Comparison of ENCODE assay signal across 43 mouse cellular contexts in genomic region chr2:154169172-154169571, GRCm38 (mm10). TPM values are rescaled to one million over a fixed set of nuclear protein-coding genes. Genes with fewer than 3 reads are reported as not detected.
DNase-seq lines count a peak whose midpoint lies in the region; ATAC-seq and TF ChIP-seq lines count a peak whose summit lies in the region.
"Had no signal": no experiment of that assay in that cellular context is flagged by ENCODE, and none has a peak within 500 bp of the region (broad histone marks: within the 10 kb centered on the region; RNA-seq: fewer than 3 reads in every experiment).

No protein-coding gene starts in this region.

- DNase-seq in heart, adult 11 months: peak; percentile 14
- DNase-seq in heart, postnatal 36 days: no peak
- peak; percentile 44 for DNase-seq in lung, postnatal 0 days (ENCODE audit: low spot score)
- DNase-seq in lung, postnatal 10 days: no peak
- peak; percentile 27 for DNase-seq in kidney, postnatal 0 days (ENCODE audit: low spot score)
- peak; percentile 52 for DNase-seq in lung, postnatal 36 days
- no peak for DNase-seq in spleen, adult 12 weeks (ENCODE audit: low spot score)
- no peak for DNase-seq in midbrain, embryonic 10.5 days (ENCODE audit: low spot score)
- DNase-seq: adrenal gland, adult 2 months; cerebellum, adult 8-10 months; cerebellum, postnatal 25 days; gastrocnemius, postnatal 25 days; heart, adult 18-20 months; heart, postnatal 4 days; liver, postnatal 0 days; midbrain, embryonic 14.5 days; right cerebral cortex, postnatal 25 days; spleen, adult 18-20 months; thymus, adult 2 months; thymus, postnatal 36 days had no signal

- no peak for TF ChIP-seq EP300 in lung, postnatal 0 days (IDR thresholded peaks at IDR 0.05)

- no peak overlapping the region for H3K9ac ChIP-seq in lung, postnatal 0 days (replicated peaks; ENCODE audit: low read depth)
- no peak overlapping the region for H3K9ac ChIP-seq in kidney, postnatal 0 days (ENCODE audit: low read depth, low read length)
- H3K9ac ChIP-seq: embryonic facial prominence, embryonic 15.5 days; forebrain, embryonic 12.5 days; hindbrain, embryonic 13.5 days; limb, embryonic 12.5 days; liver, embryonic 12.5 days; liver, postnatal 0 days; neural tube, embryonic 15.5 days had no signal

- H3K27ac ChIP-seq in lung, postnatal 0 days (ENCODE audit: low read length): no peak overlapping the region
- no peak overlapping the region for H3K27ac ChIP-seq in kidney, postnatal 0 days
- no peak overlapping the region for H3K27ac ChIP-seq in midbrain, embryonic 10.5 days (replicated peaks)
- H3K27ac ChIP-seq: embryonic facial prominence, embryonic 10.5 days; embryonic facial prominence, embryonic 15.5 days; forebrain, embryonic 12.5 days; hindbrain, embryonic 13.5 days; layer of hippocampus, adult 2 months; left cerebral cortex, adult 2 months; limb, embryonic 12.5 days; liver, embryonic 12.5 days; macrophage; neural tube, embryonic 15.5 days had no signal

- no peak for TF ChIP-seq CTCF in lung, postnatal 0 days (IDR thresholded peaks at IDR 0.05)
- TF ChIP-seq CTCF in kidney, postnatal 0 days (IDR thresholded peaks at IDR 0.05; ENCODE audit: low read depth): no peak

- 38% methylated on average over 3 of the region's 3 CpGs for WGBS in lung, postnatal 0 days
- WGBS in kidney, postnatal 0 days: 43% methylated on average over 3 of the region's 3 CpGs
- WGBS in midbrain, embryonic 10.5 days: 68% methylated on average over 3 of the region's 3 CpGs

- no peaks in the 10 kb centered on the region for H3K9me3 ChIP-seq in lung, postnatal 0 days (ENCODE audit: low read length)
- H3K9me3 ChIP-seq in kidney, postnatal 0 days (replicated peaks; ENCODE audit: low read length): no peaks in the 10 kb centered on the region
- H3K9me3 ChIP-seq in midbrain, embryonic 10.5 days (replicated peaks): no peaks in the 10 kb centered on the region
- H3K9me3 ChIP-seq: embryonic facial prominence, embryonic 10.5 days; embryonic facial prominence, embryonic 15.5 days; forebrain, embryonic 12.5 days; hindbrain, embryonic 13.5 days; limb, embryonic 12.5 days; liver, embryonic 12.5 days; neural tube, embryonic 15.5 days had no signal

- intact Hi-C loops in heart, postnatal 36 days (cut with DNase I): no loop called here

- no peak overlapping the region for H3K4me2 ChIP-seq in lung, postnatal 0 days (replicated peaks; ENCODE audit: low read depth, low read length)
- no peak overlapping the region for H3K4me2 ChIP-seq in kidney, postnatal 0 days (ENCODE audit: low read length)
- H3K4me2 ChIP-seq: embryonic facial prominence, embryonic 15.5 days; forebrain, embryonic 12.5 days; heart, embryonic 11.5 days; hindbrain, embryonic 13.5 days; limb, embryonic 12.5 days; liver, embryonic 12.5 days; neural tube, embryonic 15.5 days had no signal

- no peak for ATAC-seq in lung, postnatal 0 days
- ATAC-seq in kidney, postnatal 0 days (replicated peaks; ENCODE audit: low FRiP score, low read depth): no peak
- ATAC-seq: activated CD4-positive, CD25-positive, alpha-beta regulatory T cell, adult 4 months; intestine, embryonic 16.5 days; liver, embryonic 12.5 days; liver, postnatal 0 days had no signal

- no peaks in the 10 kb centered on the region for H3K4me1 ChIP-seq in lung, postnatal 0 days (ENCODE audit: insufficient read depth, low read depth, low read length)
- H3K4me1 ChIP-seq in kidney, postnatal 0 days (replicated peaks; ENCODE audit: insufficient read depth, low read length): no peaks in the 10 kb centered on the region
- H3K4me1 ChIP-seq in midbrain, embryonic 10.5 days: no peaks in the 10 kb centered on the region
- H3K4me1 ChIP-seq: embryonic facial prominence, embryonic 10.5 days; embryonic facial prominence, embryonic 15.5 days; forebrain, embryonic 12.5 days; hindbrain, embryonic 13.5 days; limb, embryonic 12.5 days; liver, embryonic 12.5 days; neural tube, embryonic 15.5 days had no signal

- H3K27me3 ChIP-seq in lung, postnatal 0 days (replicated peaks; ENCODE audit: insufficient read depth, low read length): no peaks in the 10 kb centered on the region
- no peaks in the 10 kb centered on the region for H3K27me3 ChIP-seq in kidney, postnatal 0 days (ENCODE audit: insufficient read depth, low read length)
- no peaks in the 10 kb centered on the region for H3K27me3 ChIP-seq in midbrain, embryonic 10.5 days (ENCODE audit: low read depth, poor library complexity, severe bottlenecking)
- H3K27me3 ChIP-seq: embryonic facial prominence, embryonic 15.5 days; hindbrain, embryonic 13.5 days; limb, embryonic 12.5 days; liver, embryonic 12.5 days; neural tube, embryonic 15.5 days had no signal

- H3K36me3 ChIP-seq in lung, postnatal 0 days (ENCODE audit: insufficient read depth, low read length): no peaks in the 10 kb centered on the region
- no peaks in the 10 kb centered on the region for H3K36me3 ChIP-seq in kidney, postnatal 0 days (ENCODE audit: insufficient read depth, low read length)
- H3K36me3 ChIP-seq in midbrain, embryonic 10.5 days: no peaks in the 10 kb centered on the region
- H3K36me3 ChIP-seq: embryonic facial prominence, embryonic 10.5 days; embryonic facial prominence, embryonic 15.5 days; forebrain, embryonic 12.5 days; hindbrain, embryonic 13.5 days; limb, embryonic 12.5 days; liver, embryonic 12.5 days; neural tube, embryonic 15.5 days had no signal

- no peak overlapping the region for H3K4me3 ChIP-seq in lung, postnatal 0 days (ENCODE audit: low read depth, low read length)
- H3K4me3 ChIP-seq in kidney, postnatal 0 days (replicated peaks; ENCODE audit: low read depth, low read length): no peak overlapping the region
- H3K4me3 ChIP-seq in midbrain, embryonic 10.5 days: no peak overlapping the region
- H3K4me3 ChIP-seq: embryonic facial prominence, embryonic 10.5 days; embryonic facial prominence, embryonic 15.5 days; forebrain, embryonic 12.5 days; hindbrain, embryonic 13.5 days; layer of hippocampus, adult 2 months; left cerebral cortex, adult 2 months; limb, embryonic 12.5 days; liver, embryonic 12.5 days; neural tube, embryonic 15.5 days had no signal

RNA-seq across cellular contexts. Expression of gene Bpifa5, which starts 6.8 kb away (rescaled TPM):
- not detected for total RNA-seq in heart, postnatal 36 days (2021)
- polyA plus RNA-seq in lung, postnatal 0 days (2015; fragmentation: Nextera tagmentation; extraction: Ambion mirVana): not detected in 2 replicates
- not detected in 2 replicates for polyA plus RNA-seq in kidney, postnatal 0 days (2015; fragmentation: Nextera tagmentation; extraction: Ambion mirVana)
- polyA plus RNA-seq in midbrain, embryonic 10.5 days (2016; fragmentation: Nextera tagmentation; extraction: Ambion mirVana): not detected in 2 replicates
- total RNA-seq: adrenal gland, adult 2 months; adrenal gland, postnatal 4 days; CH12.LX; ES-E14; gastrocnemius, adult 18-20 months; gastrocnemius, postnatal 25 days; heart, adult 18-20 months; heart, postnatal 4 days; layer of hippocampus, adult 2 months; layer of hippocampus, postnatal 14 days; left cerebral cortex, adult 2 months; left cerebral cortex, postnatal 25 days; megakaryocyte-erythroid progenitor cell, adult 5-6 weeks had no signal
- polyA plus RNA-seq: activated CD4-positive, CD25-positive, alpha-beta regulatory T cell, adult 4 months; adrenal gland, adult 2 months; C2C12; embryonic facial prominence, embryonic 10.5 days; embryonic facial prominence, embryonic 15.5 days; forebrain, embryonic 12.5 days; frontal cortex, adult 2 months; heart, embryonic 11.5 days; heart, embryonic 16.5 days; hindbrain, embryonic 13.5 days; intestine, embryonic 16.5 days; limb, embryonic 12.5 days; liver, embryonic 12.5 days; liver, postnatal 0 days; macrophage; midbrain, embryonic 14.5 days; neural tube, embryonic 15.5 days had no signal

RNA-seq across cellular contexts. Expression of gene Bpifb1, which starts 21.4 kb away (rescaled TPM):
- total RNA-seq in heart, postnatal 36 days (2021): not detected
- 7.3 and 7.4 TPM in 2 replicates for polyA plus RNA-seq in lung, postnatal 0 days (2015; fragmentation: Nextera tagmentation; extraction: Ambion mirVana)
- polyA plus RNA-seq in kidney, postnatal 0 days (2015; fragmentation: Nextera tagmentation; extraction: Ambion mirVana): 0.14 TPM in 1 of 2 replicates, not detected in the other
- not detected in 2 replicates for polyA plus RNA-seq in midbrain, embryonic 10.5 days (2016; fragmentation: Nextera tagmentation; extraction: Ambion mirVana)
- total RNA-seq: CH12.LX; gastrocnemius, adult 18-20 months; gastrocnemius, postnatal 25 days; megakaryocyte-erythroid progenitor cell, adult 5-6 weeks had no signal
- polyA plus RNA-seq: activated CD4-positive, CD25-positive, alpha-beta regulatory T cell, adult 4 months; C2C12; embryonic facial prominence, embryonic 10.5 days; forebrain, embryonic 12.5 days; hindbrain, embryonic 13.5 days; limb, embryonic 12.5 days; macrophage; neural tube, embryonic 15.5 days had no signal

RNA-seq across cellular contexts. Expression of gene Bpifa1, which starts 26.5 kb away (rescaled TPM):
- total RNA-seq in heart, postnatal 36 days (2021): not detected
- polyA plus RNA-seq in lung, postnatal 0 days (2015; fragmentation: Nextera tagmentation; extraction: Ambion mirVana): 5.1 and 5.4 TPM in 2 replicates
- polyA plus RNA-seq in kidney, postnatal 0 days (2015; fragmentation: Nextera tagmentation; extraction: Ambion mirVana): not detected in 2 replicates
- polyA plus RNA-seq in midbrain, embryonic 10.5 days (2016; fragmentation: Nextera tagmentation; extraction: Ambion mirVana): not detected in 2 replicates
- total RNA-seq: adrenal gland, adult 2 months; adrenal gland, postnatal 4 days; CH12.LX; ES-E14; gastrocnemius, adult 18-20 months; gastrocnemius, postnatal 25 days; heart, postnatal 4 days; layer of hippocampus, adult 2 months; layer of hippocampus, postnatal 14 days; left cerebral cortex, adult 2 months; left cerebral cortex, postnatal 25 days; megakaryocyte-erythroid progenitor cell, adult 5-6 weeks had no signal
- polyA plus RNA-seq: activated CD4-positive, CD25-positive, alpha-beta regulatory T cell, adult 4 months; adrenal gland, adult 2 months; C2C12; embryonic facial prominence, embryonic 10.5 days; forebrain, embryonic 12.5 days; frontal cortex, adult 2 months; heart, embryonic 11.5 days; hindbrain, embryonic 13.5 days; intestine, embryonic 16.5 days; limb, embryonic 12.5 days; liver, postnatal 0 days; macrophage; midbrain, embryonic 14.5 days; neural tube, embryonic 15.5 days had no signal

RNA-seq across cellular contexts. Expression of gene Bpifa3, which starts 39.0 kb away (rescaled TPM):
- not detected for total RNA-seq in heart, postnatal 36 days (2021)
- not detected in 2 replicates for polyA plus RNA-seq in lung, postnatal 0 days (2015; fragmentation: Nextera tagmentation; extraction: Ambion mirVana)
- not detected in 2 replicates for polyA plus RNA-seq in kidney, postnatal 0 days (2015; fragmentation: Nextera tagmentation; extraction: Ambion mirVana)
- polyA plus RNA-seq in midbrain, embryonic 10.5 days (2016; fragmentation: Nextera tagmentation; extraction: Ambion mirVana): not detected in 2 replicates
- total RNA-seq: adrenal gland, adult 2 months; adrenal gland, postnatal 4 days; CH12.LX; ES-E14; gastrocnemius, adult 18-20 months; gastrocnemius, postnatal 25 days; heart, adult 18-20 months; heart, postnatal 4 days; layer of hippocampus, adult 2 months; layer of hippocampus, postnatal 14 days; left cerebral cortex, adult 2 months; left cerebral cortex, postnatal 25 days; megakaryocyte-erythroid progenitor cell, adult 5-6 weeks had no signal
- polyA plus RNA-seq: activated CD4-positive, CD25-positive, alpha-beta regulatory T cell, adult 4 months; adrenal gland, adult 2 months; C2C12; embryonic facial prominence, embryonic 10.5 days; embryonic facial prominence, embryonic 15.5 days; forebrain, embryonic 12.5 days; frontal cortex, adult 2 months; heart, embryonic 11.5 days; heart, embryonic 16.5 days; hindbrain, embryonic 13.5 days; intestine, embryonic 16.5 days; limb, embryonic 12.5 days; liver, embryonic 12.5 days; liver, postnatal 0 days; macrophage; midbrain, embryonic 14.5 days; neural tube, embryonic 15.5 days had no signal

RNA-seq across cellular contexts. Expression of gene Bpifb5, which starts 54.4 kb away (rescaled TPM):
- total RNA-seq in heart, postnatal 36 days (2021): not detected
- polyA plus RNA-seq in lung, postnatal 0 days (2015; fragmentation: Nextera tagmentation; extraction: Ambion mirVana): 18.2 and 20.4 TPM in 2 replicates
- polyA plus RNA-seq in kidney, postnatal 0 days (2015; fragmentation: Nextera tagmentation; extraction: Ambion mirVana): 1.2 and 1.5 TPM in 2 replicates
- 0.19 and 0.25 TPM in 2 replicates for polyA plus RNA-seq in midbrain, embryonic 10.5 days (2016; fragmentation: Nextera tagmentation; extraction: Ambion mirVana)
- total RNA-seq: adrenal gland, postnatal 4 days; CH12.LX; gastrocnemius, adult 18-20 months; gastrocnemius, postnatal 25 days; heart, adult 18-20 months; heart, postnatal 4 days; layer of hippocampus, adult 2 months; layer of hippocampus, postnatal 14 days; left cerebral cortex, adult 2 months; left cerebral cortex, postnatal 25 days; megakaryocyte-erythroid progenitor cell, adult 5-6 weeks had no signal
- polyA plus RNA-seq: activated CD4-positive, CD25-positive, alpha-beta regulatory T cell, adult 4 months; C2C12; limb, embryonic 12.5 days; liver, embryonic 12.5 days; liver, postnatal 0 days; macrophage; midbrain, embryonic 14.5 days had no signal

Comparison
In these comparisons a context has a peak if more than half of its experiments do, and no peak if none do; other contexts are left out.
1. DNase-seq: peak in heart, adult 11 months (single experiment), lung, postnatal 0 days (single experiment), kidney, postnatal 0 days (single experiment) and lung, postnatal 36 days (single experiment); none in heart, postnatal 36 days (0 of 2), lung, postnatal 10 days (single experiment), spleen, adult 12 weeks (single experiment) and midbrain, embryonic 10.5 days (single experiment).